Mouse (Mus musculus): Measurements from ENCODE around the gene AB124611. TPM values are rescaled to one million over a fixed set of nuclear protein-coding genes. Genes with fewer than 3 reads are reported as not detected.

Gene AB124611
- polyA plus RNA-seq, 1 experiment from 2014 or later, result 2.6 TPM

DNA sequence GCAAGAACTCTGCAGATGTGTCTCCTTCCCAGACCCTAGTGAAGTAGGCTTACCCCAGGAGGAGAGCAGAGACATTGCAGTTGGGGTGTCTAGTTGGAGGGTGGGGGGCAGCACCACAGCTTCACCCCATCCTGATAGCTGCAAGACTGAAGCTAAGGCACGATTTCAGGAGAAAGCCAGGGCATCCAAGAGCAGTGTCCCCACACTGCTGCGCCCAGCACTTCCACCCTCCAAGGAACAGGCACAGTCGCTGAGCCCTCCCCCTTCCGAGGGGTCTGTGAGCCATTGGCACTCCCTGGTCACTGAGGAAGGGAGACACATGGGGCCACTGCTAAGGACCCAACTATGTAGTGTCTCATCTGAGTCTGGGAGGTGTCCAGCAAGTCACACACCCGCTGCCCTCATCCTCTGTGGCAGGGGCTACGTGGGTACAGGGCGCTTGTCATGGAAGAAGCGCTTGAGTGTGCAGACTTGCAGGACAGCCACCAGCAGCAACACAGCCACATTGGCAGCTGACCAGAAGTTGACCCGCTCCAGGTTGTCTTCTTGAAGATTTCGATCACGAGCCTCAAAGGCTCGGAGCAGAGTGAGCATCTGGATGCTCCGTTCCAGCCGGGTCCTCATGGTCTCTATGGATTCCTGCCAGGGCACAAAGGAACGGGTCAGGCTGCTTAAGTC lies 18.1 kb upstream of the AB124611 start:
- Histone ChIP-seq H3K4me2 (ENCODE audit: low read length) (no peak overlapping the region), H3K4me3 (replicated peaks; ENCODE audit: low read depth, low read length) (no peak overlapping the region), H3K27me3 (ENCODE audit: insufficient read depth, low read length) (no peaks in the 10 kb centered on the region), H3K36me3 (ENCODE audit: insufficient read depth, low read length) (peaks cover 31% of the 10 kb centered on the region), H3K4me1 (replicated peaks; ENCODE audit: insufficient read depth, low read length) (0 out of 2 replicates have a peak, but pooled peaks cover 7% of the 10 kb centered on the region), H3K9me3 (replicated peaks; ENCODE audit: low read length) (no peaks in the 10 kb centered on the region), H3K9ac (ENCODE audit: low read depth, low read length) (0 out of 2 replicates have a peak overlapping the region, but pooled peaks have one; percentile 10), H3K27ac (0 out of 2 replicates have a peak overlapping the region, but pooled peaks have one; percentile 37)
- no peak for TF ChIP-seq CTCF (IDR thresholded peaks at IDR 0.05; ENCODE audit: low read depth)
- WGBS, result 71% methylated on average over 15 of the region's 15 CpGs
- no peak for DNase-seq (ENCODE audit: low spot score)
- ATAC-seq (replicated peaks; ENCODE audit: low FRiP score, low read depth), result no peak

DNA sequence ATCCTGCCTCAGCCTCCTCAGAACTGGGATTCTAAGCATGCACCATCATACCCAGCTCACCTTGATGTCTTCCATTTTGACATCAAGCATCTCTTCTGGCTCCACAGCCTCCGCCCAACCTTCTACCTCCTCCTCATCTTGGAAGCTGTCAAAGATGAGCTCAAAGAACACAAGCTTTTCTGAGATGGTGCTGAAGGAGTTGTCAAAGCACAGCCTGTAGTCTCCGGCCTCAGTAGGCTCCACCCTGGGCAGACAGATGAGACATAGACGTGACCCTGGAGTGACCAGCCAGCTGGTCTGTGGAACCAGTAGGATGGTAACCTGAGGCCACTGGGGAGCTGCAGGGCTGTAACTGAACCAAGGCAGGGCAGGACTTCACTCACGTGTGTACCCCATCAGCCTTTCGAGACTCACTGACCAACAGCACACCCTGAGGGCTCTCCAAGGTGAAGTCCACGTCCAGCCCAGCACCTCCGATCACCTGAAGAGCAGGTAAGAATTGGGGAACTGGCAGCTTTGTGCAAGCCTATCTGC lies 17.0 kb upstream of the AB124611 start:
- Histone ChIP-seq H3K4me1 (replicated peaks; ENCODE audit: insufficient read depth, low read length) (0 out of 2 replicates have a peak, but pooled peaks cover 7% of the 10 kb centered on the region), H3K27me3 (ENCODE audit: insufficient read depth, low read length) (no peaks in the 10 kb centered on the region), H3K4me2 (ENCODE audit: low read length) (peak overlapping the region; percentile 64), H3K36me3 (ENCODE audit: insufficient read depth, low read length) (peaks cover 26% of the 10 kb centered on the region), H3K4me3 (replicated peaks; ENCODE audit: low read depth, low read length) (peak overlapping the region; percentile 68), H3K9ac (ENCODE audit: low read depth, low read length) (peak overlapping the region; percentile 69), H3K27ac (peak overlapping the region; percentile 19; the same call in 1 of the 2 replicates), H3K9me3 (replicated peaks; ENCODE audit: low read length) (no peaks in the 10 kb centered on the region)
- DNase-seq (ENCODE audit: low spot score) (peak; percentile 30), ATAC-seq (replicated peaks; ENCODE audit: low FRiP score, low read depth) (no peak)
- TF ChIP-seq CTCF (IDR thresholded peaks at IDR 0.05; ENCODE audit: low read depth), result no peak
- 44% methylated on average over 7 of the region's 7 CpGs for WGBS

DNA sequence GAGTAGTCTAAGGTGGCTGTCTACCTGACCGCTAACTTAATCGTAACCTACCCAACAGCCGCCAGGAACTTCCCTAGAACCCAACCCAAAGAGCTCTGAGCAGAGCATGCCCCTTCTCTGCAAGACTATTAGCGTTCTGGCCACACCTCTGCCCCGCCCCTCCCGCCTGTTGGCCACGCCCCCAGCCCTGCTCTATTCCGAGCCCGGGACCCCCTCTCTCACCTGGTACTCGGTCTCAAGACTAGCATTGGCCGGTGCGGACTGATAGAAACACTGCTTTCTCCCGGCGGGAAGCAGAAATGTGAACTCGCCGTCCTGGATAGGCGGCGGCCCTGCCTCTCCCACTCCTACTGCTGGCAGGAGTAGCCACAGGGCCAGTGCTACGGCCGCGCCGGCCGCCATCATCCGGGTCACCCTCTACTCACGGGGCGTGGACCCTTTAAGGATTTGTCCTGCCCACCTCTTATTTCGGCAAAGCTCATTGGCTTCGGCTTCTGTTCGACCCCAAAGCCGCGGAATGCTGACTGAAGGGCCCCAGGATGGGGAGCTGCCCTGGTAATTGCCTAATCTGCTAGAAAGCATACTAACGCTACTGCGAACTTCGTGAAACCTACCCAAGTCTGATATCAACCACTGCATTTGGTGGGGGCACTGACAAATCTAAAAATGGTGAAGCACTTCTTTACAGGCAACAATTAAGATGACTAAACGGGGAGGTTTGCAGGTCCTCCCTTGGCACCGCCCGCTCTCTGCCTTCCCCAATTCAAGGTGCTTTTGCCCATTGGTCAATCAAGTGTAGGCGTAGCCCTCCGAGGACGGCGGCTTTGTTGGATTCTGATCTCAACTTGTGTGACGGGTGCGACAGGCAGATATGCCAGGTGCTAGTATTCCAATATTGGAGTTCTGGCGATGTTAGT lies 15.9 kb upstream of the AB124611 start, which contains the start of gene Tmed1:
TSS of gene Tmed1 (minus strand) at position 481 of the 917 bp plus-strand sequence.
- H3K4me2 ChIP-seq (ENCODE audit: low read length), result peak within 1 kb of the TSS; percentile 64
- H3K36me3 ChIP-seq (ENCODE audit: insufficient read depth, low read length), result peaks cover 23% of the 10 kb centered on the region; the same call in 1 of the 2 replicates
- no peaks in the 10 kb centered on the region for H3K27me3 ChIP-seq (ENCODE audit: insufficient read depth, low read length)
- peak within 1 kb of the TSS; percentile 68 for H3K4me3 ChIP-seq (replicated peaks; ENCODE audit: low read depth, low read length)
- peak within 1 kb of the TSS; percentile 69 for H3K9ac ChIP-seq (ENCODE audit: low read depth, low read length)
- H3K27ac ChIP-seq, result peak within 1 kb of the TSS; percentile 87
- WGBS, result under 1% methylated on average over 44 of the region's 44 CpGs
- DNase-seq (ENCODE audit: low spot score) (peak; percentile 99), ATAC-seq (replicated peaks; ENCODE audit: low FRiP score, low read depth) (peak; percentile 94)
- H3K9me3 ChIP-seq (replicated peaks; ENCODE audit: low read length), result no peaks in the 10 kb centered on the region
- 0 out of 2 replicates have a peak, but pooled peaks cover 7% of the 10 kb centered on the region for H3K4me1 ChIP-seq (replicated peaks; ENCODE audit: insufficient read depth, low read length)
- TF ChIP-seq CTCF (IDR thresholded peaks at IDR 0.05; ENCODE audit: low read depth), result no peak

DNA sequence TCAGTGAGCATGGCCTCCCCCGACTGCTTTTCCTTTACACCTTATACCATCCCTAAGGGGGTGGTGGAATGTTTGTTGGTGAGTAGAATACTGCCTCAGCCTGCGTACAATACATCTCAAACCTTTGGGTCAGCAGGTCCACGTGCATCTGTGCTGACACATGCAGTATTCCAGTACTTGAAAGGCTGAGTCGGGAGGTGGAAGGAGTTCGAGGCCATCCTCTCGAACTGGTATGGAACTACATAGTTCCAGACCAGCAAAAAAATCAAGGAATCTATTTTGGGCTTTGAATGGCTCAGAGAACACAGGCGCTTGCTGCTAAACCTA lies 15.3 kb upstream of the AB124611 start:
- WGBS, result 2% methylated on average over 7 of the region's 7 CpGs
- peak overlapping the region; percentile 69 for H3K9ac ChIP-seq (ENCODE audit: low read depth, low read length)
- peaks cover 17% of the 10 kb centered on the region; the same call in 1 of the 2 replicates for H3K36me3 ChIP-seq (ENCODE audit: insufficient read depth, low read length)
- H3K4me1 ChIP-seq (replicated peaks; ENCODE audit: insufficient read depth, low read length), result 0 out of 2 replicates have a peak, but pooled peaks cover 7% of the 10 kb centered on the region
- H3K27me3 ChIP-seq (ENCODE audit: insufficient read depth, low read length), result no peaks in the 10 kb centered on the region
- peak overlapping the region; percentile 87 for H3K27ac ChIP-seq
- no peaks in the 10 kb centered on the region for H3K9me3 ChIP-seq (replicated peaks; ENCODE audit: low read length)
- no peak for TF ChIP-seq CTCF (IDR thresholded peaks at IDR 0.05; ENCODE audit: low read depth)
- H3K4me3 ChIP-seq (replicated peaks; ENCODE audit: low read depth, low read length), result peak overlapping the region; percentile 68
- peak overlapping the region; percentile 64 for H3K4me2 ChIP-seq (ENCODE audit: low read length)
- ATAC-seq (replicated peaks; ENCODE audit: low FRiP score, low read depth) (no peak), DNase-seq (ENCODE audit: low spot score) (no peak)

GRCm38 (mm10) chr9:21511052-21511451 lies 14.9 kb upstream of the AB124611 start:
- H3K4me2 ChIP-seq (ENCODE audit: low read length), result peak overlapping the region; percentile 64
- ATAC-seq (replicated peaks; ENCODE audit: low FRiP score, low read depth), result no peak
- peak overlapping the region; percentile 69; the same call in 1 of the 2 replicates for H3K9ac ChIP-seq (ENCODE audit: low read depth, low read length)

GRCm38 (mm10) chr9:21513466-21513865 lies 12.5 kb upstream of the AB124611 start:
- Histone ChIP-seq H3K36me3 (ENCODE audit: insufficient read depth, low read length) (no peaks in the 10 kb centered on the region), H3K9me3 (replicated peaks; ENCODE audit: low read length) (no peaks in the 10 kb centered on the region), H3K4me3 (replicated peaks; ENCODE audit: low read depth, low read length) (no peak overlapping the region), H3K9ac (ENCODE audit: low read depth, low read length) (no peak overlapping the region), H3K4me1 (replicated peaks; ENCODE audit: insufficient read depth, low read length) (0 out of 2 replicates have a peak, but pooled peaks cover 7% of the 10 kb centered on the region), H3K27ac (no peak overlapping the region), H3K4me2 (ENCODE audit: low read length) (no peak overlapping the region), H3K27me3 (ENCODE audit: insufficient read depth, low read length) (no peaks in the 10 kb centered on the region)
- DNase-seq (ENCODE audit: low spot score), result no peak
- WGBS, result 100% methylated on average over 4 of the region's 4 CpGs
- TF ChIP-seq CTCF (IDR thresholded peaks at IDR 0.05; ENCODE audit: low read depth), result no peak
- ATAC-seq (replicated peaks; ENCODE audit: low FRiP score, low read depth), result no peak

More at GRCm38 (mm10) chr9:21511052-21511451, 14.9 kb upstream of the AB124611 start:
- no peak for TF ChIP-seq CTCF (IDR thresholded peaks at IDR 0.05; ENCODE audit: low read depth)
- 0 out of 2 replicates have a peak, but pooled peaks cover 7% of the 10 kb centered on the region for H3K4me1 ChIP-seq (replicated peaks; ENCODE audit: insufficient read depth, low read length)
- 0 out of 2 replicates have a peak overlapping the region, but pooled peaks have one; percentile 68 for H3K4me3 ChIP-seq (replicated peaks; ENCODE audit: low read depth, low read length)
- H3K27ac ChIP-seq, result peak overlapping the region; percentile 87; the same call in 1 of the 2 replicates
- H3K9me3 ChIP-seq (replicated peaks; ENCODE audit: low read length), result no peaks in the 10 kb centered on the region
- 78% methylated on average over 9 of the region's 9 CpGs for WGBS
- H3K36me3 ChIP-seq (ENCODE audit: insufficient read depth, low read length), result peaks cover 13% of the 10 kb centered on the region; the same call in 1 of the 2 replicates
- no peak for DNase-seq (ENCODE audit: low spot score)
- H3K27me3 ChIP-seq (ENCODE audit: insufficient read depth, low read length), result no peaks in the 10 kb centered on the region
